Mouse (Mus musculus) heart, postnatal 0 days (tissue): ENCODE results near the gene Dus4l.

Experiments
- CTCF ChIP-seq: IDR thresholded peaks from 2 replicates; pipeline ENCODE4 v1.5.1; 2016; ENCODE audit warnings: antibody characterized with exemption, control low read depth, low read depth
- EP300 ChIP-seq: IDR thresholded peaks from 2 replicates; pipeline ENCODE4 v1.6.1; 2016; ENCODE audit warnings: antibody characterized with exemption, low read depth

GRCm38 (mm10) chr12:31594296-31594695 is 60.3 kb downstream of the Dus4l start:
- TF ChIP-seq CTCF (no peak), EP300 (no peak)
